Mouse (Mus musculus): ENCODE measurements around the gene Smg8.

DNA sequence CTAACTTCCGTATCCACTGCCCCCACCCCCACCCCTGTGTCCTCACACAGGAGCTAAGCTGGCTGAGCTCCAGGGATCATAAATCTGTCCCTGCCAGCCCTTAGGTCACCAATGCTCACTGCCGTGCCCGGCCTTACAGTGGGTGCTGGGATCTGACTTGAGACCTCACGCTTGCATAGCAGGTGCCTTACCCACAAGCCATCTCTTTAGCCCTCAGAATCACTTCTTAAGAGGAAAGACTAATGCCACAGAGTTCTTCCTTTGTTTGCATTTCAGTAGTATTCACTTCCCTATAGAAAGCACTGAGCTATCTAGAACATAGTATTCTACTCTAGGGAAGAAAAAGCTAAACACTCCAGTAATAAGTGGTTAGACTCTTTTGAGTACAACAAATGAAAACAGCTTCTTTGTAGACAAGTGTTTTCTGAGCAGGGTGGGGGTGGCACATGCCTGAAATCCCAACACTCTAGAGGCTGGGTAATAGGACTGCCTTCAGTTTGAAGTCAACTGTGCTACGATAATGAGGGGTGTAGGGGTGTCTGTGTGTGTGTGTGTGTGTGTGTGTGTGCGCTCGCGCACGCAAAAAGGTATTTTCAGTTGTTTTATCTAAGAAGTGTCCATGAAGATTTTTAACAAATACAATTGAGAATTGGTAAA, 47.1 kb downstream of the Smg8 start:
- TF ChIP-seq POLR2A (IDR thresholded peaks at IDR 0.05; ENCODE audit: borderline replicate concordance, control insufficient read depth, low read depth, low read length) (no peak), CTCF (IDR thresholded peaks at IDR 0.05; ENCODE audit: control insufficient read depth, insufficient read depth, low read length) (no peak)
